ENCODE assay signal across 8 mouse cellular contexts in genomic region chr1:167307674-167308073, GRCm38 (mm10). TPM values are rescaled to one million over a fixed set of nuclear protein-coding genes. Genes with fewer than 3 reads are reported as not detected.
DNase-seq lines count a peak whose midpoint lies in the region; ATAC-seq and TF ChIP-seq lines count a peak whose summit lies in the region.

No protein-coding gene starts in this region.

- TF ChIP-seq CTCF in layer of hippocampus, adult 2 months (conservative IDR thresholded peaks at IDR 0.05), result no peak

- H3K4me1 ChIP-seq in hindbrain, embryonic 15.5 days (replicated peaks), result peaks cover 11% of the 10 kb centered on the region

- no peak overlapping the region for H3K27ac ChIP-seq in layer of hippocampus, adult 2 months
- no peak overlapping the region for H3K27ac ChIP-seq in hindbrain, embryonic 15.5 days (replicated peaks)

- no peak for DNase-seq in layer of hippocampus, adult 2 months (ENCODE audit: low spot score in 2 of 2)
- no peak for DNase-seq in layer of hippocampus, adult 11-12 months (ENCODE audit: low spot score)
- peak; percentile 17 for DNase-seq in brain, adult 2 months (ENCODE audit: low read depth, low spot score)
- peak; percentile 33 for DNase-seq in naive thymus-derived CD4-positive, alpha-beta T cell, adult 2 months (ENCODE audit: low read depth)
- no peak for DNase-seq in left cerebral cortex, adult 18-20 months (ENCODE audit: low spot score in 2 of 2)
- no peak for DNase-seq in thymus, postnatal 25 days
- DNase-seq in right cerebral cortex, postnatal 36 days (ENCODE audit: low spot score in 2 of 2), result no peak

- H3K4me3 ChIP-seq in layer of hippocampus, adult 2 months, result peak overlapping the region; percentile 98
- peak overlapping the region; percentile 86 for H3K4me3 ChIP-seq in hindbrain, embryonic 15.5 days

- no peak for ATAC-seq in hindbrain, embryonic 15.5 days (ENCODE audit: low FRiP score, low read depth)

- H3K9me3 ChIP-seq in hindbrain, embryonic 15.5 days, result no peaks in the 10 kb centered on the region

- no peaks in the 10 kb centered on the region; the same call in 1 of the 2 replicates for H3K36me3 ChIP-seq in hindbrain, embryonic 15.5 days

- H3K9ac ChIP-seq in hindbrain, embryonic 15.5 days, result 0 out of 2 replicates have a peak overlapping the region, but pooled peaks have one; percentile 91

- H3K27me3 ChIP-seq in hindbrain, embryonic 15.5 days, result no peaks in the 10 kb centered on the region

- 62% methylated on average over 11 of the region's 11 CpGs for WGBS in hindbrain, embryonic 15.5 days

- peak overlapping the region; percentile 88 for H3K4me2 ChIP-seq in hindbrain, embryonic 15.5 days

RNA-seq across cellular contexts. Expression of gene Tmco1, which starts 0.5 kb away (rescaled TPM):
- 10 to 100 TPM; 49.6 to 50.4 TPM for total RNA-seq in layer of hippocampus, adult 2 months (2021)
- polyA plus RNA-seq in hindbrain, embryonic 15.5 days (2015; fragmentation: Nextera tagmentation; extraction: Ambion mirVana), result 68.3 and 69.8 TPM in 2 replicates
- 10 to 100 TPM; 46.0 to 51.6 TPM for total RNA-seq in left cerebral cortex, adult 18-20 months (2021)

RNA-seq across cellular contexts. Expression of gene Uck2, which starts 22.6 kb away (rescaled TPM):
- total RNA-seq in layer of hippocampus, adult 2 months (2021), result 10 to 100 TPM; 36.5 to 36.7 TPM
- polyA plus RNA-seq in hindbrain, embryonic 15.5 days (2015; fragmentation: Nextera tagmentation; extraction: Ambion mirVana), result 52.5 and 53.2 TPM in 2 replicates
- total RNA-seq in left cerebral cortex, adult 18-20 months (2021), result 10 to 100 TPM; 29.2 to 39.2 TPM

RNA-seq across cellular contexts. Expression of gene Aldh9a1, which starts 42.1 kb away (rescaled TPM):
- total RNA-seq in layer of hippocampus, adult 2 months (2021), result 10 to 100 TPM; 22.5 to 25.8 TPM
- 34.9 and 39.7 TPM in 2 replicates for polyA plus RNA-seq in hindbrain, embryonic 15.5 days (2015; fragmentation: Nextera tagmentation; extraction: Ambion mirVana)
- total RNA-seq in left cerebral cortex, adult 18-20 months (2021), result 10 to 100 TPM; 25.9 to 26.8 TPM

Comparison
In these comparisons a context has a peak if more than half of its experiments do, and no peak if none do; other contexts are left out.
1. DNase-seq: peak in brain, adult 2 months (single experiment) and naive thymus-derived CD4-positive, alpha-beta T cell, adult 2 months (single experiment); none in layer of hippocampus, adult 2 months (0 of 2), layer of hippocampus, adult 11-12 months (single experiment), left cerebral cortex, adult 18-20 months (0 of 2), thymus, postnatal 25 days (single experiment) and right cerebral cortex, postnatal 36 days (0 of 2).